Mouse (Mus musculus) intestine, embryonic 15.5 days (tissue): ENCODE measurements around the gene Ppp4r1. TPM values are rescaled to one million over a fixed set of nuclear protein-coding genes. Genes with fewer than 3 reads are reported as not detected.
A peak's percentile ranks its signal among the peaks of the same experiment; 100 is the strongest.

Experiments
- ATAC-seq: fragments of 200-750 bp; cut with Nextera tagmentation; 2 replicates; pipeline ENCODE4 v1.8.0; 2017; ENCODE audit warnings: moderate TSS enrichment, moderate library complexity
- H3K27ac ChIP-seq: fragments of 300-500 bp; sonication (generic); 2 replicates; pipeline ENCODE4 v1.5.1; 2015; ENCODE audit warnings: mild to moderate bottlenecking, inconsistent platforms
- H3K27me3 ChIP-seq: fragments of 300-500 bp; sonication (generic); replicated peaks from 2 replicates; pipeline ENCODE4 v1.6.1; 2015; ENCODE audit warnings: inconsistent platforms
- H3K36me3 ChIP-seq: fragments of 300-500 bp; sonication (generic); 2 replicates; pipeline ENCODE4 v1.6.1; 2015; ENCODE audit warnings: inconsistent platforms
- H3K4me1 ChIP-seq: fragments of 300-500 bp; sonication (generic); replicated peaks from 2 replicates; pipeline ENCODE4 v1.6.1; 2015; ENCODE audit warnings: inconsistent platforms
- H3K4me2 ChIP-seq: fragments of 300-500 bp; sonication (generic); replicated peaks from 2 replicates; pipeline ENCODE4 v1.6.1; 2015; ENCODE audit warnings: mild to moderate bottlenecking, inconsistent platforms
- H3K4me3 ChIP-seq: fragments of 300-500 bp; sonication (generic); replicated peaks from 2 replicates; pipeline ENCODE4 v1.5.1; 2015; ENCODE audit warnings: inconsistent platforms
- H3K9ac ChIP-seq: fragments of 300-500 bp; sonication (generic); 2 replicates; pipeline ENCODE4 v1.6.1; 2015; ENCODE audit warnings: inconsistent platforms
- H3K9me3 ChIP-seq: fragments of 300-500 bp; sonication (generic); 2 replicates; pipeline ENCODE4 v1.6.1; 2016; ENCODE audit warnings: inconsistent platforms
- WGBS: fragments of 180-500 bp; shearing (Covaris S2); methylation state at CpG from one replicate; pipeline ENCODE4 v1.1.7; 2015; 5-methylcytosine and 5-hydroxymethylcytosine counted together
- polyA plus RNA-seq: library from polyadenylated mRNA; unstranded; fragments of >200 nt; fragmentation: Nextera tagmentation; extraction: Ambion mirVana; gene quantifications from 2 replicates; pipeline ENCODE4 v1.2.1, GENCODE M21; 2015

Gene Ppp4r1
- polyA plus RNA-seq, 1 experiment from 2014 or later: 35.1 TPM

- Histone ChIP-seq H3K9me3 (no peaks in the 10 kb centered on the region), H3K4me2 (no peak overlapping the region), H3K27ac (no peak overlapping the region), H3K36me3 (peaks cover 4% of the 10 kb centered on the region; the same call in 1 of the 2 replicates), H3K9ac (no peak overlapping the region), H3K27me3 (no peaks in the 10 kb centered on the region), H3K4me1 (no peaks in the 10 kb centered on the region), H3K4me3 (no peak overlapping the region)
- ATAC-seq: no peak
- 87% methylated on average over 13 of the region's 13 CpGs for WGBS
These were observed 11.9 kb downstream of the Ppp4r1 start for GRCm38 (mm10) chr17:65794096-65794850.

GRCm38 (mm10) chr17:65796056-65796455 is 13.7 kb downstream of the Ppp4r1 start:
- no peak overlapping the region for H3K9ac ChIP-seq
- no peaks in the 10 kb centered on the region for H3K4me1 ChIP-seq
- H3K36me3 ChIP-seq: peaks cover 4% of the 10 kb centered on the region; the same call in 1 of the 2 replicates
- no peak overlapping the region for H3K4me3 ChIP-seq
- 92% methylated on average over 7 of the region's 7 CpGs for WGBS
- ATAC-seq: no peak
- H3K9me3 ChIP-seq: no peaks in the 10 kb centered on the region
- no peak overlapping the region for H3K27ac ChIP-seq
- H3K27me3 ChIP-seq: no peaks in the 10 kb centered on the region
- H3K4me2 ChIP-seq: no peak overlapping the region

- Histone ChIP-seq H3K9me3 (no peaks in the 10 kb centered on the region), H3K9ac (no peak overlapping the region), H3K4me3 (no peak overlapping the region), H3K4me1 (0 out of 2 replicates have a peak, but pooled peaks cover 2% of the 10 kb centered on the region), H3K36me3 (peaks cover 4% of the 10 kb centered on the region; the same call in 1 of the 2 replicates), H3K27ac (no peak overlapping the region), H3K4me2 (no peak overlapping the region), H3K27me3 (no peaks in the 10 kb centered on the region)
- 55% methylated on average over 4 of the region's 4 CpGs for WGBS
- no peak for ATAC-seq
These were observed 16.1 kb downstream of the Ppp4r1 start for GRCm38 (mm10) chr17:65798446-65798845.

DNA sequence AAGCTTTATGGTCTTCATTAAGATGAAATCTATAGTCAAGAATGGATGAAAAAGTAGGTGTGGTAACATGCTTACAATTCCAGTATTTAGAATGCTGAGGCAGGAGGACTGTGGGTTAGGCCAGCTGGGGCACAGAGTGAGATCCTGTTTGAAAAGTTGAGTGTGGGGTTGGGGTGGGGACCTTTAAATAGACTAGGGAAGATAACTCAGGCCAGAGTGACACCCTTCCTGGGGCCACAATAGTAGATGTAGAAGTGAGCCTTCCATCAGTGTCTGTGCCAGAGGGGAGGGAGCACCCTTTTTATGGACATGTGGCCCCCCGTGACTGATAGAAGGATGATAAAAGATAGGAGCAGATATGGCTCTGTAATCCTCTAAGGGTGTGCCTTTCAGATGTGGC is 17.0 kb downstream of the Ppp4r1 start:
- WGBS: 69% methylated on average over 1 of the region's 1 CpGs
- no peak for ATAC-seq
- H3K36me3 ChIP-seq: peaks cover 4% of the 10 kb centered on the region; the same call in 1 of the 2 replicates
- 0 out of 2 replicates have a peak, but pooled peaks cover 2% of the 10 kb centered on the region for H3K4me1 ChIP-seq
- H3K27ac ChIP-seq: no peak overlapping the region
- no peak overlapping the region for H3K4me2 ChIP-seq
- H3K27me3 ChIP-seq: no peaks in the 10 kb centered on the region
- H3K4me3 ChIP-seq: no peak overlapping the region
- no peaks in the 10 kb centered on the region for H3K9me3 ChIP-seq
- H3K9ac ChIP-seq: no peak overlapping the region

GRCm38 (mm10) chr17:65800451-65800850 is 18.1 kb downstream of the Ppp4r1 start:
- 0 out of 2 replicates have a peak, but pooled peaks cover 2% of the 10 kb centered on the region for H3K4me1 ChIP-seq
- ATAC-seq: no peak

GRCm38 (mm10) chr17:65802026-65802425 is 19.7 kb downstream of the Ppp4r1 start:
- Histone ChIP-seq H3K4me2 (no peak overlapping the region), H3K9me3 (no peaks in the 10 kb centered on the region), H3K9ac (no peak overlapping the region), H3K27ac (no peak overlapping the region), H3K36me3 (0 out of 2 replicates have a peak, but pooled peaks cover 4% of the 10 kb centered on the region), H3K4me1 (0 out of 2 replicates have a peak, but pooled peaks cover 2% of the 10 kb centered on the region), H3K27me3 (no peaks in the 10 kb centered on the region), H3K4me3 (no peak overlapping the region)
- no peak for ATAC-seq
- 71% methylated on average over 4 of the region's 4 CpGs for WGBS

More at GRCm38 (mm10) chr17:65800451-65800850, 18.1 kb downstream of the Ppp4r1 start:
- no peaks in the 10 kb centered on the region for H3K27me3 ChIP-seq
- no peak overlapping the region for H3K9ac ChIP-seq
- H3K36me3 ChIP-seq: 0 out of 2 replicates have a peak, but pooled peaks cover 4% of the 10 kb centered on the region
- H3K4me3 ChIP-seq: no peak overlapping the region
- WGBS: 90% methylated on average over 6 of the region's 6 CpGs
- H3K4me2 ChIP-seq: no peak overlapping the region
- H3K9me3 ChIP-seq: no peaks in the 10 kb centered on the region
- H3K27ac ChIP-seq: no peak overlapping the region

DNA sequence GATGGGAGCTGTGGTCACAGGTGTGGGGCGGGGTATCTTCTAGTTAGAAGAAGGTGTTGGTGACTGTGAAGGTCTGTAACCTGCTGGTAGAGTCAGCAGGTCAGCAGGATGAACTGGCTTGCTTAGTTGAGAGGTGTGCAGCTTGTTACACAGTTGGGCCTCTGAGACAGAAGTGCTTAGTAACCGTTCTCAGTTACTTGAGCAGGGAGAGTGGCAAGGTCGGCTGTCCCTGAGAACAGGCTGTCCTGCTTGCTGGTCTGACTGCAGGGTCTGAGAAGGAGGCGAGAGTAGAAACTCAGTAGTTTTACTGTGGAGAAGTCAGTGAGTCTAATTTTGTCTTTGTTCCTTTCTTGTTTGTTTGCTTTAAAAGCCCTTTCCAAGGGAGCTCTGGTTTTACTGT is 23.6 kb downstream of the Ppp4r1 start:
- H3K4me2 ChIP-seq: no peak overlapping the region
- no peak overlapping the region for H3K27ac ChIP-seq
- ATAC-seq: no peak
- H3K9ac ChIP-seq: no peak overlapping the region
- no peaks in the 10 kb centered on the region for H3K9me3 ChIP-seq
- 0 out of 2 replicates have a peak, but pooled peaks cover 4% of the 10 kb centered on the region for H3K36me3 ChIP-seq
- no peak overlapping the region for H3K4me3 ChIP-seq
- 0 out of 2 replicates have a peak, but pooled peaks cover 2% of the 10 kb centered on the region for H3K4me1 ChIP-seq
- H3K27me3 ChIP-seq: no peaks in the 10 kb centered on the region
- 77% methylated on average over 4 of the region's 4 CpGs for WGBS

DNA sequence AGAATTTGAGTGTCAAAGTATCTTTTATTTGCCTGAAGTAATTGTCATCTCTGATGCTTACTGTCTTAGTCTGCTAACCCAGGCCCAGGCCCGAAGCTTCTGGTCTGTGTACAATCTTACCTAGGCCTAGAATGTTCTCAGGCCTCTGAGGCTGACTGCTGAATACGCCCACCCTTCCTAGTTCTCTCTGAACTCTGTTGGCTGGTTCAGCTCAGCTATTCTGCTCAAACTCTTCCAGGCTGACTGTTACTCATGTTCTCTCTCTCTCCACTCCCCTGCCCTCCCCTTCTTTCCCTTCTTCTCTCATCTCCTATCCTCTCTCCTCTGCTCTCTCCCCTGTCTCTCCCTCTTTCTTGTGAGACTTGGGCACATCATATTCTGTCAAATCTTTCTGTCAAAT is 24.0 kb downstream of the Ppp4r1 start:
- Histone ChIP-seq H3K9me3 (no peaks in the 10 kb centered on the region), H3K4me2 (no peak overlapping the region), H3K36me3 (0 out of 2 replicates have a peak, but pooled peaks cover 4% of the 10 kb centered on the region), H3K9ac (no peak overlapping the region), H3K4me1 (0 out of 2 replicates have a peak, but pooled peaks cover 4% of the 10 kb centered on the region), H3K27ac (no peak overlapping the region), H3K4me3 (no peak overlapping the region), H3K27me3 (no peaks in the 10 kb centered on the region)
- ATAC-seq: no peak
- 71% methylated on average over 2 of the region's 2 CpGs for WGBS

GRCm38 (mm10) chr17:65811032-65811431 is 28.7 kb downstream of the Ppp4r1 start:
- 65% methylated on average over 5 of the region's 5 CpGs for WGBS
- Histone ChIP-seq H3K9ac (no peak overlapping the region), H3K4me2 (no peak overlapping the region), H3K4me3 (no peak overlapping the region), H3K9me3 (no peaks in the 10 kb centered on the region), H3K27ac (no peak overlapping the region), H3K27me3 (no peaks in the 10 kb centered on the region), H3K4me1 (0 out of 2 replicates have a peak, but pooled peaks cover 2% of the 10 kb centered on the region), H3K36me3 (peaks cover 17% of the 10 kb centered on the region)
- peak; percentile 83 for ATAC-seq

GRCm38 (mm10) chr17:65813763-65814162 is 31.4 kb downstream of the Ppp4r1 start:
- H3K27me3 ChIP-seq: no peaks in the 10 kb centered on the region
- no peak overlapping the region for H3K4me2 ChIP-seq
- H3K36me3 ChIP-seq: peaks cover 23% of the 10 kb centered on the region
- H3K4me3 ChIP-seq: no peak overlapping the region
- 92% methylated on average over 8 of the region's 8 CpGs for WGBS
- no peak for ATAC-seq
- H3K9ac ChIP-seq: no peak overlapping the region
- 0 out of 2 replicates have a peak, but pooled peaks cover 2% of the 10 kb centered on the region for H3K4me1 ChIP-seq
- no peak overlapping the region for H3K27ac ChIP-seq
- no peaks in the 10 kb centered on the region for H3K9me3 ChIP-seq

DNA sequence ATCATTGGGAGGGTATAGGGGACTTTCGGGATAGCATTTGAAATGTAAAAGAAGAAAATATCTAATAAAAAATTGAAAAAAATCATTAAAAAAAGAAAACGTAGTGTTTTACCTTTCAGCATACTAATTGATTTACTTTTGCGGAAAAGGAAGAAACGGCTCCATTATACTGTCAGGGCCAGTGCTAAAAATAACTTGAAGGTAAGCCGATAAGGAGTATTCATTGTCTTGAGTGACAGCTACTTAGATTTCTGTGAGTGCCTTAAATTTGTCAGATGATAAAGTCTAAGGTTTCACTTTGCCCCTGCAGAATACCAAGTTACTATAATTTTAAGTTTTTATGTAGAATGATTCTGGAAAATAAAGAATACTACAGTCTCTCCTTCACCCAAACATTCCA is 37.8 kb downstream of the Ppp4r1 start:
- ATAC-seq: no peak
- Histone ChIP-seq H3K9ac (no peak overlapping the region), H3K9me3 (no peaks in the 10 kb centered on the region), H3K27me3 (no peaks in the 10 kb centered on the region), H3K4me1 (no peaks in the 10 kb centered on the region), H3K4me2 (no peak overlapping the region), H3K4me3 (no peak overlapping the region), H3K36me3 (peaks cover 20% of the 10 kb centered on the region), H3K27ac (no peak overlapping the region)
- WGBS: 83% methylated on average over 5 of the region's 5 CpGs

DNA sequence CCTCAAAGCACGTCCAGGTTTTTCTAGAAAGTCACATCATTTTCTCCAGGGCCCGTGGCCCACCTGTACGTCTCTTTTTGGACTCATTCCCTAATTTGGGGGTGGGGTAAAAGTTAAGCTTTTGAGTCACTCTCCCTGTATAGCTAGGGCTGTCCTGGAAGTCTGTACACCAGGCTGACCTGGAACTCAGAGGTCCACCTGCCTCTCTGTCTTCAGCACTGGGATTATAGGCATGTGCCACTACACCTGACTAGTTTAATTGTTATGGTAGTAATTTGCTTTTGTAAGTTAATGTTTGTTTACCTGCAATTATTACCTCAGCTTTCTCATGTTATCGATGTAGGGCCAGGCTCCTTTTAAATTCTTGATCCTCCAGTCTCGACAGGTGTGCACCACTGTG is 40.0 kb downstream of the Ppp4r1 start:
- H3K27ac ChIP-seq: no peak overlapping the region
- no peak for ATAC-seq
- 93% methylated on average over 5 of the region's 5 CpGs for WGBS
- H3K4me3 ChIP-seq: no peak overlapping the region
- H3K9me3 ChIP-seq: no peaks in the 10 kb centered on the region
- no peaks in the 10 kb centered on the region for H3K4me1 ChIP-seq
- no peak overlapping the region for H3K4me2 ChIP-seq
- no peak overlapping the region for H3K9ac ChIP-seq
- no peaks in the 10 kb centered on the region for H3K27me3 ChIP-seq
- peaks cover 9% of the 10 kb centered on the region for H3K36me3 ChIP-seq
